Mouse (Mus musculus): ENCODE results near the gene Abi3.

GRCm38 (mm10) chr11:95827168-95827447, 15.2 kb downstream of the Abi3 start:
- TF ChIP-seq GATA1 (IDR thresholded peaks at IDR 0.05; ENCODE audit: borderline replicate concordance, low read length) (no peak), FLI1 (IDR thresholded peaks at IDR 0.05; ENCODE audit: low read length) (no peak)
